Mouse (Mus musculus) monocyte, adult 5-6 weeks (primary cell): Measurements from ENCODE around the gene Apob. TPM values are rescaled to one million over a fixed set of nuclear protein-coding genes. Genes with fewer than 3 reads are reported as not detected.
"Not testable (repeated sequence)": the region's sequence is repeated elsewhere in the genome, so short reads cannot be mapped to it uniquely, and the experiment has no call there.

ENCODE experiments used
- ATAC-seq: fragments of 153-309, 156-312 bp; replicated peaks from 2 replicates; pipeline ENCODE4 v1.8.0; 2017; ENCODE audit warnings: mild to moderate bottlenecking; ENCODE audit not compliant: low TSS enrichment, insufficient number of reproducible peaks, severe bottlenecking, poor library complexity, low FRiP score
- total RNA-seq: library from RNA; stranded (forward); fragments of 200-1000, 200-491, 200-594 nt; gene quantifications from 3 replicates; pipeline ENCODE4 v1.2.3, GENCODE M21; 2017

Apob gene
- total RNA-seq, result not detected in 3 replicates

DNA sequence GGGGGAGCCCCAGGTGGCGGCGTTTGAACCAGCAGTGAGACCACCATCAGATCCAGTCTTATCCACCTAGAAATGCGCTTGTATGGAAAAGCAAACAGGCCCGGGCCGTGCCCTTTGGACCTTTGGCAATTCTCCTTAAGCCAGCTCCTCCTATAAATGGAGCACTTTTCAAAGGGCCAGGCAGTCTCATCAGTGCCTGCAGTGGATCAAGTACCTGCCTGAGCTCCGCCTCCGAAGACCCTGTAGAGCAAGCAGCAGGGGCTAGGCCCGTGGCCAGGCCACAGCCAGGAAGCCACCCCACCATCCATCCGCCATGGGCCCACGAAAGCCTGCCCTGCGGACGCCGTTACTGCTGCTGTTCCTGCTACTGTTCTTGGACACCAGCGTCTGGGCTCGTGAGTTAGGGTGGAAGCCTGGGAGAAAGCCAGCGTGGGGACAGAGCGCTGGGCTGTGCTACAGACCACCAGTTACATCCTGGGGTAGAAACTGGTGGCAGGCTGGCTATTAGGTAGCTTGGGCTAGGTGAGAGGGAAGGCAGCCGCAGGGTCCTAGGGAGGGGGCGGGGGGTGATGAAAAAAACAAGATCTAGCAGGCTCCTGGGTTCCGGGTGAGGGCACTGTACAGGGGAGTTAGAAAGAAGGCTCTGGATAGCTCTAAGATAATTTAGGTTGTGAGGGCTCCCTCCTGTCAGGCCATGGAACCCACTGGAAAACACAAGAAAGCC lies at the start of gene Apob:
Gene Apob, plus strand, starts transcription at position 183 of the 724 bp plus-strand sequence.
- no peak for ATAC-seq

DNA sequence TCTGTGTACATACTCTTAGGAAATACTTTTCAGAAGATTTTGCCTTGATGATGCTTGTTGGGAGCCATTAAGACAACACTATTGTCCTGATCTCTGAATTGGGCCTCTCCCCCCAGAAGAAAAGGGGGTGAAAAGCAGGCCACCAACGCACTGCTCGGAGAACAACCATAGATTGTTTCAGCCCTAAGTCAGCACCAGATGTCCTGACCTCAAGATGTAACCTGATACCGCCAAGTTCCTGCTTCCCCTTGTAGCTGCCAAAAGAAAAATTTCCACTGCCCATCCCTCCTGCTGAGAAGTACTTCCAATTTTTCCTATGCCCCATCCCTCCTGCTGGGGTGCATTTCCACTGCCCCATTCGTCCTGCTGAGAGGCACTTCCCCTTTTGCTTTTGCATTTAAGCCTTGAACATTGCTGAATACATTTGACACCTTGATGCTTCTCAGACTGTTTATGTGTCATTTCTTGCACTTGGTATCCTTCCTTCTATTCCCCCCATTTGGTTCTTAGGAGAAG lies 45.0 kb upstream of the Apob start:
- ATAC-seq, result no peak

DNA sequence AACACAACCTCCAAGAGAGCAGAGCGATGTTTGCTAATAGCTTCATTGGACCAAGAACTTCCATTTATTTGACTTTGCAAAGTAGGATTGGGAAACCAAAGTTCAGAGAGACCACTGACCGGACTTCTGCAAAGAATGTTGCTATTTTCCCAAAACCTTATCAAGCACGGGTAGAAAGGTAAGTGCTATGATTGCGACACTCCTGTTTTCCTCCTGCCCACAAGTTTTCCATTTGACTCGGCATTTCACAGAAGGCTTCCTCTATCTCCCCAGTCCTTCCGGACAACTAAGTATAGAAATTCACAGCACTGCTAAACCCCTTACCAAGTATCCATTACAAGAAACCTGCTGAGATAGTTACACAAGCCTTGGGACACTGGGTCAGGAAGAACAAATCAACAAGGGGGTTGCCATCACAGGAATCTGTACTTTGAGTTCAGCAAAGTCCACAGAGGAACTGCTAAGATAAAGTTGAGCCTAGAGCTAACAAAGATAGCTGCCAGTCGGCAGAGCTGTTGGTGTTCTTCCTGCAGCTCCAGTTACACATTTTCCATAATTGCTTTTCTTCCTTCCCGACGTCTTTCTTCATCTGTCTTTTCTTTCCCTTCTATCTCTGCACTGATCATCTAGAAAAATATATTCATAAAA lies 27.2 kb upstream of the Apob start:
- no peak for ATAC-seq

DNA sequence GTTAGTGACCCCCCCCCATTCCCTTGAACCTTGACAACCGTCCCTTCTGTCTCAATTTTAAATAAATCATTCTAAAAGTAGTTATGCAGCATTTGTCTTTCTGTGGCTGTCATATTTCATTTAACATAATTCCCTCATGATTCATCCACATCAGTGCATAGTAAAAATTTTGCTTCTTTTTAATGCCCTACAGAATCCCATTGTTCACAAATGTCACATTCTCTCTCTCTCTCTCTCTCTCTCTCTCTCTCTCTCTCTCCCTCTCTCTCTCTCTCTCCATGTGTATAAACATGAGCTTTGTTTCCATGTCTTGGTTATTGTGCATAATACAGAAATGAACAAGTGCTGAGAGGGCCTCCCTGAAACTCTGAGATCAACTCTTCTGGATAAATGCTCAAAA lies 18.6 kb upstream of the Apob start:
- ATAC-seq, result no peak

DNA sequence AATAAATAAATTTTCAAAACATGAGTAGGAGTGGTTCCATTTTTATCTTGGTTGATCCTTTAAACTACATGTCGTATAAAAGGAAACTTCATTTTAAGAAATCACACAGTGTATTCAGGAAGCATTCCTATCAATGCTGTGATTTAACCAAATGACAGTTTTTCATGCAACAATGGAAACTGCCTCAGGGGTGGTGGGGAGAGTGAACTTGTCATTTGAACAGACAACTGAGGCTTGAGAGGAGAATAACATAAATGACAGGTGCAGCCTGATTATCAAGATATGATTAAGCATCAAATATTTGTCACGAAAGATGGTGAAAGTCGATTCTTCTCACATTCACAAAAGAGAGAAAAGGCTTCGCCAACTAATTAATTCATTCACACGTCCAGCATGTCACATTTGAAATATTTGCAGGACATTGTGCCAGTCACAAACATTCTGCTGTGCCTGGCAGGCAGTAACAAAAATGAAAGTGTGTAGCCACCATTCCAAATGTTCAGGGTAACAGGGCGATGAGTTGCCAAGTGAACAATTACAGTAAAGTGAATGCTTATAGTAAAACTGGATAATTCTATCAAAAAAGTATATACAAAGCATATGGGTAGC lies 18.0 kb upstream of the Apob start:
- no peak for ATAC-seq

DNA sequence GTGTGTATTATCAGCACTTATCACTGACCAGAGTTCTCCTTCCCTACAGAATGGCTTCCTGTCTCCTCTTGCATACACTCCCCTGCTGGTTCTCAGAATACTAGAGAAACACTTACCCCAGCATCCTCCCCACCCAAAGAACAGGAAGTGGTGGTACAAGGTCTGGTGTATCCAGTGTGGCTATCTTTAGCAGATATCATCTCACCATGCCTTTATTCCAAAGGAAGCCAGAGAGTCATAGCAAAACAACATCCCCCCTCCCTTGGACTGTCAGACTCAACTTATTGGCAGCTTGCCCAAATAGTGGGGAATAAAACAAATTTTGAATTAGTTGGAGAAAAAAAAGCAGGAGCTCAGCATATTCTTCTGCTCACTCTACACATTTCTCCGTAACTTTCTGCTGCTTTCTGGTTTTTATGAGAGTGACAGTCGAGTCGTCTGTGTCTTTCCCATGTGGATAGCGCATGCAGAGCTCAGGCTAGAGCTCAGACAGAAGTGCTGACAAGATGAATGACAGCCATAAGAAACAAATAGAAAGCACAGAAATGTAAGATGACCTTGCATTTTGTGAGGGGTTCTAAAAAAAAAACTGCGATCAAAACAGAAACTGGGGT lies 15.0 kb upstream of the Apob start:
- no peak for ATAC-seq

DNA sequence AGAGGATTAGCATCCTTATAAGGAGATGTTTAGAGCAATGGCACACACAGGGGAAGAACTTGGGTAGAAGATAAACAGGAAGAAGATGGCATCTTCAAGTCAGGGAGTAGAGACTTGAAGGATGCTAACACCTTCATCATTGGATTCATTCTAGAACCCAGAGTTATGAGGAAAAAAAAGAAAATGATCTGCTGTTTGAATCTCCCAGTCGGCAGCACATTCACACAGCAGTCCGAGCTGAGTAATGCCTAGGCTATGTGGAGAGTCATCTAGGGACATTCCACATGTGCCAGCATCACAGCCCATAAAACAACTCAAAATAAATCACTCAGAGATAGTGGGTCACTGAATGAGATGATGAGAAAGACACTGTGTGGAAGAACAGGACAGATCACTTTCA lies 10.2 kb upstream of the Apob start:
- no peak for ATAC-seq

DNA sequence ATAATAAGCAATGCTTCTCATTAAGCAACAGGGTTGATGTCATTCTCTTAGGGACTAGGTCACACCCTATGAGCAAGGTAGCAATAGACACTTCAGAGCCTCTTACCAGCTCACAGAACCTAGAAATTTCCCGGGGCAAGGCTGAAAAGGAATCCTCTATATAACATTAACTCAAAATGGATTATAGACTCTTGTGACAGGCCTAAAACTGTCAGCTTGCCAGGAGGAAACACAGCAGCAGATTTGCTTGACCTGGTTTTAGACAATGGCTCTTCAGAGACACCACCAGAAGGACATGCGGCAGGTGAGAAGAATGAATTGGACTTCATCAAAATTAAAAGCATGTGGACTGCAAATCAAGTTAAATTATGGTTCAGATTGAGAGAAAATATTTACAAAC lies 7.1 kb upstream of the Apob start:
- ATAC-seq, result no peak

DNA sequence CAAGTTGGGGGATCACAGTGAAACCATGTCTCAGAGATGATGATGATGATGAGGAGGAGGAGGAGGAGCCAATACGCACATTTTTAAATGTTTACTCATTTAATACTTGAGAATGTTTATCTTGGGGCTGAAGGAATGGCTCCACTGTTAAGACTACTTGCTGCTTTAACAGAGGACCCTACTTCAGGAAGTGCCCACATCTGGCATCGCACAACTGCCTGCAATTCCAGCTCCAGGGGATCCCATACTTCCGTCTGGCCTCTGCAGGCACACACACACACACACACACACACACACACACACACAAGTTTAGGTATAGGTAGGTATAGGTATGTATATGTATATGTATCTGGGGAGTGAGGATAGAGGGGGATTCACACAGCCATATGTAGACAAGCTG lies 6.6 kb upstream of the Apob start:
- no peak for ATAC-seq

DNA sequence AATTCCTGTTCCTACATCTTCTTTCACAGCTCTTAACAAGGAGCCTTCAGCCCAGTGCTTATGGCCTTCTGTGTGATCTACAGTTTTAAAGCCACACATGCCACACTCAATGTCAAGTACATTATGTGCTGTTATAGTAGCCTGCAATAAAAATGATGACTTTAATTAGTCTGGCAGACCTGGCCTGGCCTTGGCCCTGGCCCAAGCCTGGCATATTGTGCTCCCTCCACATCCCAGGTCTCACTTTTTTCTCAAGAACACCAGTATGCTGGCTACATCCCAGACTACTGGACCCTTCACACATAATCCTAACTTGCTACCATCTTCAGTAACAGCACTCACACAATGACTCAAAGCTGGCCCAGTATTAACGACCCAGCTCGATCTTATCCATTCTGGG lies 5.7 kb upstream of the Apob start:
- no peak for ATAC-seq

DNA sequence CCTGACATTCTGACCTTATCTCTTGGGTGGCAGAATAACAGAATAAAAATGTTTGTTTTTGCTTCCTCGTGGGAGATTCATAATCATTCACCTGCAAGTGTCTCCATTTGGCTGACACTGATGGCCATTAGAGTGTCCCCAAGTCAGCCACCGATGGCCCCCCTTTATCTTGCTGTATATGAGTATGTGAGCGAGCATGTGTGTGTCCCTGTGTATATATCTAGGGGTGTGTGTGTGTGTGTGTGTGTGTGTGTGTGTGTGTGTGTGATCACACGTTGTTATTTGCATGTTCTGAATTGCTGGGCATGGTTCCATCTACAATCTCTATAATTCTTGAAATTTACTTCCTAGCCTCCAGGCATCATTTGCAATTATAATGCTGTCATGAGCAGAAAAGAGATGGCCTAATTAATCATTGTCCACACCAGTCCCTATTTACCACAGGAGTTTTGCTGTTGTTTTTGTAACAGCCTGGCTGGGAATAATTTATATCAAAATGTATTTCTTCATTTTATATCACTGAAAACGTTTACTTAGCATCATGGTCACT lies 3.6 kb upstream of the Apob start:
- no peak for ATAC-seq

DNA sequence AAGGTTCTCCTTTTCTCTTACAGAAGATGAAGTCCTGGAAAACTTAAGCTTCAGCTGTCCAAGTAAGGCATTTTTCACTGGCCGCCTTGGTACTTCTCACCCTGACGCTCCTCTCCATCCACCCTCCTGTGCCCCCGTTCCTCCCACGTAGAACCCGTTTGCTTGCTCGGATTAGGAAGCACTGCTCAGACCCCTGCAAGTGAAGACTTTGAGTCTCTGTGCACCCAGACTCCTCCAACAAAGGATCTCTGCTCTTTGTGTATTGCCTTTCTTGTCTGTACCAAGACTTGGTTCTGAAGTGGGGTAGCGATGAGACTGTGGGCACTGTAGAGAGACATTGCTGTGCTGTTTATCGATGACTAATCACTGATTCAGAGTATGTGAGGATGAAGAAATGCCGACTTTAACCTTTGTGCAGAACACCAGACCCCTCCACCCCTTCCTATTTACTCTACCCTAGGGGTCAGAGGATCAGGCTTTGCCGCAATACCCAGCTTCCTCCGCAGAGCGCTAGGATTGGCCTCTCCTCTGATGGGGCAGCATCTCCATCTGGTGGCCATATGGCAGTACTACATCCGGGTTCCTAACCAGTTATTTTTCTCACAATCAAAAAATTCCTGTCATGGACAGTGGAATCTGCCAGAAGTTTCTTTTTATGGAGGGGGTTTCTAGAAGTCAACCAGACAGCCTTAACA lies 889 bp downstream of the Apob start:
- no peak for ATAC-seq

DNA sequence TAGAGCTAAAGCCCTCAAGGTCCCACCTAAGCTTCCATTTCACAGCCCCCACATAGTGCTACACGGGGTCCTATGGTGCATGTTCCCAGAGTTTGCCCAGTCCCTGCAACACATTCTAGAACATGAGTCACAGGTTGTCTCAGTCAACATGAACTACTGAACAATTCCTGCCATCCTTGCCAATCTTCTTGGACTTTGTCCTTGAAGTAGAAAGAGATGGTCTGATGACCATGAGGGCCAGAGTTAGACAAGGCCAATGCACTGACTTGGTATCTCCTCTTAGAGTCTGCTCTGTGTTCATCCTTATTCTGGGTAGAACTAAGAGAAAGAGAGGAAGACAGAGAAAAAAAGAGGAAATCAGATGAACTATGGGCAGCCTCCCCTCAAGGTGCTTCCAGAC lies 7.0 kb downstream of the Apob start:
- ATAC-seq, result no peak

DNA sequence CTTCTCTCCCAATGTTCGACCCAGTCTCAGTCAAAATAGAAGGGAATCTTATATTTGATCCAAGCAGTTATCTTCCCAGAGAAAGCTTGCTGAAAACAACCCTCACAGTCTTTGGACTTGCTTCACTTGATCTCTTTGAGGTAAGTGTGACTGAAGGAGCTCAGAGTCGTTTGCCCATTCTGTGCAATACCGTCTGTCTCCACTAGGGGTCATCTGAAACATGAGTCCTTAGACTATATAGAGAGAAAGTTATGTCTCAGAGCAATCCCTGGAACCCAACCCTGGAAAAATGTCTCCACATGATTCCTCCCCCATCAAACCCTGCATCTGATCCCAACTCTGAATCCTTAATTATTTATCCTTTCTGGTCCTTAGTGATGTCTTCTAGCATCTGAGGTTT lies 13.4 kb downstream of the Apob start:
- no peak for ATAC-seq

DNA sequence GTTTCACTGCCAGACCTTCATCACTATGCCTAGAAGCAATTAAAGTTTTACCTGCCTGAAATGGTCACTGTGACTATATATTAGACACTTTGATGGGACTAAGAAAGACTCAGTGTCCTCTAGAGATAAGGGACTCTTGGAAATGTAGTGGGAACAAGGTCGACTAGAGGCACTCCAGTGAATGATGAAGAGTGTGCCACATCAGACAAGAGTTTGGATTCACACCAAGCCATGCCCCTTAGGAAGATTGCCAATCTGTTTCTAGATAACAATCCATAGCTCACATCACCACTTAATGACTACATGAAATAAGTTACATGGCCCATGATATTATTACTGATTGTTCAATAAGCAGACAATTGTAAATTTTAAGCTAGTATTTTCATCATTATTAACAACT lies 14.1 kb downstream of the Apob start:
- ATAC-seq, result no peak

DNA sequence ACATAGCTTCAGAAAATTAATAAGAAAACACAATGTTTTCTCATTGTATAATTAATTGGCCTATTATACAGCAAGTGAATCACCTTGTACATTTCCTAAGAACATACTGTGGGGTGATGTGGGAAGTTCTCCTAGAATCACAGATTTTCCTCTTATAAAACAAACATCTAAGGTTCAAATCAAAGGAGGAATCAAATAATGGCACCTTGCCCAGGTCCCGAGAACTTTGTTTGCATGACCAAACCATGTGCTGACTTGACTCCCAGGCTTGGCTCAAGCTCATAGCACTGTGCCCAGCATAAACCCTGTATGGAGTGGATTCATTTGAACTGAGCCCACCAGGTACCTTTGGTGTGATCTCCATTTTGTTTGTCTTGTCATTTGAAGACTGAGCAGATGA lies 43.5 kb downstream of the Apob start:
- ATAC-seq, result no peak

DNA sequence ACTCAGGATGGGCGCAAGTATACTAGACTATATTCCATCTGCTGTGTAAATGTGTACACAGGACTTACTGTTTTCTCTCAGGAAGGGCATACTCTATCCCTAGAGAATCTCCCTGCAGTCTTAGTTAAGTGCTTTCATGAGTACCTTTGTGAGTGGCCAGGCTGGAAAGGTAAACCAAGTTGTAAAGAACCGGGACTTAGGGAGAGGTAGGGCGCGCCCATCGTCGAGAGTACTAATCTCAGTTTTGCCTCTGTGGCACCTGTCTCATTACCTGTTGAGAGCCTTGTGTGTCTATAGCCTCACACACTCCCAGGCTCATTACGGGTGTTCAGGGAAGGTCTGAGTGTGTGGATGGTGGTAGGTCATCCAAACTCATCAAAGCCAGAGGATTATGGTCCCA lies 52.1 kb downstream of the Apob start:
- ATAC-seq, result no peak

DNA sequence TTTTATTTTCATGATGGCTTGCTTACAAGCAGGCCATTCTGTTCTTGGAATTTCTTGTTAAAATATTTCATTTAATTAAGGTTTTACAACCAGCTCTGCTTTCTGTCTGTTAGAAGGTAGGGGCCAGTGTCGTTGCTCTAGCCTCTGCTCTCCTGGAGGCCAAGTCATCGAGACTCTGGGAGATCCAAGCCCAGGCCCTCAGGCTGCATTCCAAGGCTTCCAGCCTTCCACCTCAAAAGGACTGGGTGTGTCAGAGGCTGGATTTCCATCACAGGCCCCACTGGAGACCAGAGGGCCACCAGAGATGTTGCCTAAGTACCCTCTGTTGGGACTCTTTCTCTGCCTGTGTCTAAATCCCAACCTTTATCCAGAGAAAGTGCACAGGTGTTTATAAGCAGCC lies 52.6 kb downstream of the Apob start:
- no peak for ATAC-seq

DNA sequence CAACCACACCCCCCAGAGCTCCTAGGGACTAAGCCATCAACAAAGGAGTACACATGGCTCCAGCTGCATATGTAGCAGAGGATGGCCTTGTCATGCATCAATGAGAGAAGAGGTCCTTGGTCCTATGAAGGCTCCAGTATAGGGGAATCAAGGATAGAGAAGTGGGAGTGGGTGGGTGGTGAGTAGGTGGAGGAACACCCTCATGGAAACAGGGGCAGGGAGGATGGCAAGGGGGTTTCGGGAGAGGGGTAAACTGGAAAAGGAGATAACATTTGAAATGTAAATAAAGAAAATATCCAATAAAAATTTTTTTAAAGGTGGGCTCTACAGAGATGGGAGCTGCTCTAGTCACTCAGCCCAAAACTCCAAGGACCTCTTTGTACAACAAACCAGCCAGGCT lies 53.7 kb downstream of the Apob start:
- ATAC-seq, result not testable (repeated sequence)
